Mouse (Mus musculus) heart, postnatal 0 days (tissue): ENCODE measurements around the gene Mtmr10.

Experiments
- CTCF ChIP-seq: IDR thresholded peaks from 2 replicates; pipeline ENCODE4 v1.5.1; 2016; ENCODE audit warnings: antibody characterized with exemption, control low read depth, low read depth
- EP300 ChIP-seq: IDR thresholded peaks from 2 replicates; pipeline ENCODE4 v1.6.1; 2016; ENCODE audit warnings: antibody characterized with exemption, low read depth

- TF ChIP-seq EP300 (no peak), CTCF (no peak)
Observed at GRCm38 (mm10) chr7:64239138-64239805, 48.2 kb upstream of the Mtmr10 start.
